Mouse (Mus musculus): ENCODE measurements around the gene Npb.

GRCm38 (mm10) chr11:120575046-120575445 is 33.2 kb upstream of the Npb start:
- TF ChIP-seq CTCF (IDR thresholded peaks at IDR 0.05; ENCODE audit: control insufficient read depth, insufficient read depth, low read length) (no peak), POLR2A (IDR thresholded peaks at IDR 0.05; ENCODE audit: borderline replicate concordance, control insufficient read depth, low read depth, low read length) (no peak)
